Mouse (Mus musculus) liver, embryonic 14.5 days (tissue): ENCODE data around the gene Lrrc4c.

Experiments
- CTCF ChIP-seq: IDR thresholded peaks from 2 replicates; pipeline ENCODE4 v1.5.1; 2016; ENCODE audit warnings: antibody characterized with exemption, low read depth, control low read depth
- EP300 ChIP-seq: IDR thresholded peaks from 2 replicates; pipeline ENCODE4 v1.6.1; 2016; ENCODE audit warnings: antibody characterized with exemption, low read depth

DNA sequence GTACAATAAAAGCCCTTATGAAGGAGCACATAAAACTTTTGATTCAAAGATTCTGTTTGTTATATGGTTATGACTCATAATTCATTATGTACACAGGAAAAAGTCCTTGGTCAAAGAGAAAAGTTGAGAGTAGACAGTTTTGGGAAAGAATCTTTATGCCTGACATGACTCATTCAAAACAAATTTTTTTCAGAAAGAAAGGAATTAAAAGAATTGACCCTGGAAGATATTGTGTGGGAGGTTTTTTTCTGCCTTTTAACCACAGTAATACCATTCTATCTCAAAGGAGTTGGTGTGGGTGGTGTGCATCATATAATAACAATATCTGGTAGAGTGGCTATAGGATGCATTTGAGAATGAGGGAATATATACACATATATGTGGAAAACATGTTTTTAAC lies 418.1 kb downstream of the Lrrc4c start:
- TF ChIP-seq CTCF: no peak
- TF ChIP-seq EP300: no peak
